Mouse (Mus musculus) forebrain, postnatal 0 days (tissue): ENCODE measurements around the gene Cfap44. TPM values are rescaled to one million over a fixed set of nuclear protein-coding genes. Genes with fewer than 3 reads are reported as not detected.
A peak's percentile ranks its signal among the peaks of the same experiment; 100 is the strongest.

Experiments used
- ATAC-seq: fragments of 200-750 bp; cut with Nextera tagmentation; 2 replicates; pipeline ENCODE4 v1.8.0; 2017; ENCODE audit warnings: mild to moderate bottlenecking, moderate library complexity
- DNase-seq: peaks from one replicate; pipeline ENCODE4 v3.0.0-alpha.2; 2015
- H3K27ac ChIP-seq: fragments of 300-500 bp; sonication (generic); 2 replicates; pipeline ENCODE4 v1.5.1; 2014; ENCODE audit warnings: low read depth, mild to moderate bottlenecking, antibody characterized with exemption, low read length, moderate library complexity, mixed read lengths
- H3K27me3 ChIP-seq: fragments of 300-500 bp; sonication (generic); 2 replicates; pipeline ENCODE4 v1.6.1; 2014; ENCODE audit warnings: mild to moderate bottlenecking, low read length, mixed read lengths; ENCODE audit not compliant: insufficient read depth
- H3K36me3 ChIP-seq: fragments of 300-500 bp; sonication (generic); 2 replicates; pipeline ENCODE4 v1.6.1; 2014; ENCODE audit warnings: mild to moderate bottlenecking, moderate library complexity; ENCODE audit not compliant: insufficient read depth
- H3K4me1 ChIP-seq: fragments of 300-500 bp; sonication (generic); 2 replicates; pipeline ENCODE4 v1.6.1; 2014; ENCODE audit warnings: antibody characterized with exemption; ENCODE audit not compliant: insufficient read depth
- H3K4me2 ChIP-seq: fragments of 300-500 bp; sonication (generic); 2 replicates; pipeline ENCODE4 v1.6.1; 2014; ENCODE audit warnings: low read depth, mild to moderate bottlenecking, moderate library complexity
- H3K4me3 ChIP-seq: fragments of 300-500 bp; sonication (generic); 2 replicates; pipeline ENCODE4 v1.5.1; 2014; ENCODE audit warnings: low read depth, low read length, mixed read lengths
- H3K9ac ChIP-seq: fragments of 300-500 bp; sonication (generic); 2 replicates; pipeline ENCODE4 v1.6.1; 2014; ENCODE audit warnings: mild to moderate bottlenecking
- H3K9me3 ChIP-seq: fragments of 300-500 bp; sonication (generic); 2 replicates; pipeline ENCODE4 v1.6.1; 2016; ENCODE audit warnings: low read length
- CTCF ChIP-seq: sonication (generic); IDR thresholded peaks from 2 replicates; pipeline ENCODE4 v1.5.1; 2016; ENCODE audit warnings: antibody characterized with exemption, control low read depth, low read depth
- WGBS: fragments of 180-500 bp; shearing (Covaris S2); extraction: QIAGEN DNeasy Blood & Tissue Kit; methylation state at CpG from one replicate; pipeline ENCODE4 v1.1.7; 2014; 5-methylcytosine and 5-hydroxymethylcytosine counted together
- polyA plus RNA-seq: library from polyadenylated mRNA; unstranded; fragments of >200 nt; fragmentation: Nextera tagmentation; extraction: Ambion mirVana; gene quantifications from 2 replicates; pipeline ENCODE4 v1.2.1, GENCODE M21; 2015
- total RNA-seq: library from RNA; depleted of rRNA; stranded (reverse); fragments of >200 nt; gene quantifications from 2 replicates; pipeline ENCODE4 v1.2.3, GENCODE M21; 2014

Cfap44 gene
- total and polyA plus RNA-seq, 2 experiments from 2014 or later: 2.5 to 9.6 TPM

DNA sequence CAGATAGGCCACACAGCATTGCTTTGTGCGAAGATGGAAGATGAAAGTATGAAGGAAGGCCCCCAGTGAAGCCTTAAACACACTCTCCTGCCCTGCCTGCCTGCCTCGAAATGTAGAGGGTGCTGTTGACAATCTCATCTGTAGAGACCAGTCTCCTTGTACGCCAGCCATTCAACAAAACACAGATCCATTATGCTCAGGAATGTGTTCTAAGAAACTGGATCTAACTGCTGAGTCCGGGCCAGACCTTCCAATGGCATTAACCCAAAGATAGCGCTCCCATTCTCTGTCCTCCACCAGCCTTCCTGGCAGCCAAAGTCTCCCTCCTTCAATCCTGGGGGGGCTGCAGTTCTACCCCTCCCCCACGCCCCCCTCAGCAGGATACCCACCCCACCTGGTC, 121.9 kb downstream of the Cfap44 start:
- no peaks in the 10 kb centered on the region for H3K4me1 ChIP-seq
- WGBS: 47% methylated on average over 6 of the region's 6 CpGs
- no peak overlapping the region for H3K27ac ChIP-seq
- no peak for DNase-seq
- peak; percentile 51 for ATAC-seq
- no peak overlapping the region for H3K4me2 ChIP-seq
- H3K4me3 ChIP-seq: no peak overlapping the region
- no peaks in the 10 kb centered on the region for H3K36me3 ChIP-seq
- H3K9me3 ChIP-seq: no peaks in the 10 kb centered on the region
- H3K9ac ChIP-seq: no peak overlapping the region
- H3K27me3 ChIP-seq: no peaks in the 10 kb centered on the region
- TF ChIP-seq CTCF: peak; percentile 21; the same call in 1 of the 2 replicates

GRCm38 (mm10) chr16:44523595-44523994, 129.0 kb downstream of the Cfap44 start:
- no peak overlapping the region for H3K9ac ChIP-seq
- no peaks in the 10 kb centered on the region for H3K9me3 ChIP-seq
- no peaks in the 10 kb centered on the region for H3K36me3 ChIP-seq
- no peak overlapping the region for H3K27ac ChIP-seq
- H3K27me3 ChIP-seq: no peaks in the 10 kb centered on the region
- ATAC-seq: no peak
- no peak for DNase-seq
- no peak overlapping the region for H3K4me3 ChIP-seq
- peaks cover 17% of the 10 kb centered on the region for H3K4me1 ChIP-seq
- no peak for TF ChIP-seq CTCF
- H3K4me2 ChIP-seq: no peak overlapping the region
- WGBS: 77% methylated on average over 7 of the region's 7 CpGs

DNA sequence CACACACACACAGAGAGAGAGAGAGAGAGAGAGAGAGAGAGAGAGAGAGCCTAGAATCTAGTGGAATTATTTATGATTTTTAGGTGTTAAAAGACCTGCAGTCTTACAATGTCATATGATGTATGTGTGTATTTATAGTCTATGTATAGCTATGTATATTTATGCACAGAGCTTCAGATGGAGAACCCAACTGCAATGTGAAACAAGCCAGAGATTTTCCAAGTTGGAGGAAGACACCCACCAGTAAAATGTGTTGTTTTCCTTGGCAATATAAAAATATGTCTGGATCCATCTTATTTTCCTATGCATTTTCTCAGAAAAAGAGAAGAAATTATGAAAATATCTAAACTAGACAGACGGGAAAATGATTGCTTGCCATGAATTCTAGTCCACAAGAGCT, 131.4 kb downstream of the Cfap44 start:
- no peak for TF ChIP-seq CTCF
- Histone ChIP-seq H3K36me3 (no peaks in the 10 kb centered on the region), H3K27ac (peak overlapping the region; percentile 87; the same call in 1 of the 2 replicates), H3K9me3 (no peaks in the 10 kb centered on the region), H3K27me3 (no peaks in the 10 kb centered on the region), H3K4me2 (no peak overlapping the region), H3K4me1 (peaks cover 25% of the 10 kb centered on the region), H3K9ac (no peak overlapping the region), H3K4me3 (no peak overlapping the region)
- ATAC-seq: peak; percentile 59
- peak; percentile 68 for DNase-seq
- 37% methylated on average over 1 of the region's 1 CpGs for WGBS

- 0 out of 2 replicates have a peak overlapping the region, but pooled peaks have one; percentile 36 for H3K9ac ChIP-seq
Observed at GRCm38 (mm10) chr16:44526689-44527088, 132.1 kb downstream of the Cfap44 start.

GRCm38 (mm10) chr16:44527218-44527905, 132.8 kb downstream of the Cfap44 start:
- no peaks in the 10 kb centered on the region for H3K27me3 ChIP-seq
- H3K9ac ChIP-seq: no peak overlapping the region
- no peak overlapping the region for H3K4me2 ChIP-seq
- 20% methylated on average over 11 of the region's 11 CpGs for WGBS
- no peak for ATAC-seq
- TF ChIP-seq CTCF: no peak
- no peaks in the 10 kb centered on the region for H3K36me3 ChIP-seq
- no peak overlapping the region for H3K4me3 ChIP-seq
- DNase-seq: peak; percentile 45
- H3K4me1 ChIP-seq: peaks cover 30% of the 10 kb centered on the region
- H3K9me3 ChIP-seq: no peaks in the 10 kb centered on the region
- H3K27ac ChIP-seq: no peak overlapping the region

More at GRCm38 (mm10) chr16:44526689-44527088, 132.1 kb downstream of the Cfap44 start:
- no peak for TF ChIP-seq CTCF
- no peaks in the 10 kb centered on the region for H3K9me3 ChIP-seq
- peak overlapping the region; percentile 27 for H3K4me2 ChIP-seq
- ATAC-seq: peak; percentile 23; the same call in 1 of the 2 replicates
- H3K4me1 ChIP-seq: peaks cover 30% of the 10 kb centered on the region
- H3K4me3 ChIP-seq: no peak overlapping the region
- 6% methylated on average over 12 of the region's 12 CpGs for WGBS
- peak overlapping the region; percentile 87 for H3K27ac ChIP-seq
- peak; percentile 71 for DNase-seq
- H3K27me3 ChIP-seq: no peaks in the 10 kb centered on the region
- no peaks in the 10 kb centered on the region for H3K36me3 ChIP-seq

GRCm38 (mm10) chr16:44528955-44529354, 134.4 kb downstream of the Cfap44 start:
- no peak for DNase-seq
- Histone ChIP-seq H3K36me3 (no peaks in the 10 kb centered on the region), H3K9me3 (no peaks in the 10 kb centered on the region), H3K4me3 (no peak overlapping the region), H3K4me1 (peaks cover 30% of the 10 kb centered on the region), H3K9ac (no peak overlapping the region), H3K27ac (peak overlapping the region; percentile 15; the same call in 1 of the 2 replicates), H3K4me2 (no peak overlapping the region), H3K27me3 (no peaks in the 10 kb centered on the region)
- 84% methylated on average over 7 of the region's 7 CpGs for WGBS
- no peak for ATAC-seq
- no peak for TF ChIP-seq CTCF

DNA sequence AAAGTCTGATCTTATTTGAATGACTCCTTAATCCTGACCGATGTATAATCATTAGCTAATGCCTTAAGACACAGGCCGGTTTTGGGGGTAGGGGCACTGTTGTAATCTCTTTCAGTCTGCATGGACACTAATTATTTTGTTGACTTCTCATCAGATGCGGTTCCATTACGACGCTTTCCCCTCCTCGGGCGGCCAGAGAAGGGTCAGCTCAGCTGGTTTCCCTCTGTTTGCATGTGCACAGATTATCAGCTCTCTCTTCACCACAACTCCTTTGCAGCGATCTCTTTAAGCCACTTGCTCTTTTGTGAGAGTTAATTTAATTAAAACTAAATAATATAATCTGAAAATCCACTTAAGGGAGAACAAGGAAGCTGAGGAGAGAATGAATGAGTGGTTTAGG, 135.1 kb downstream of the Cfap44 start:
- no peak for TF ChIP-seq CTCF
- Histone ChIP-seq H3K27me3 (no peaks in the 10 kb centered on the region), H3K4me3 (no peak overlapping the region), H3K36me3 (no peaks in the 10 kb centered on the region), H3K27ac (peak overlapping the region; percentile 78; the same call in 1 of the 2 replicates), H3K9ac (no peak overlapping the region), H3K4me2 (no peak overlapping the region), H3K9me3 (no peaks in the 10 kb centered on the region), H3K4me1 (peaks cover 30% of the 10 kb centered on the region)
- DNase-seq (no peak), ATAC-seq (no peak)
- 11% methylated on average over 8 of the region's 8 CpGs for WGBS
